Mouse (Mus musculus) embryonic facial prominence, embryonic 12.5 days (tissue): ENCODE measurements around the gene Gm11567. TPM values are rescaled to one million over a fixed set of nuclear protein-coding genes. Genes with fewer than 3 reads are reported as not detected.

ENCODE experiments used
- polyA plus RNA-seq: library from polyadenylated mRNA; unstranded; fragments of >200 nt; fragmentation: Nextera tagmentation; extraction: Ambion mirVana; gene quantifications from 2 replicates; pipeline ENCODE4 v1.2.1, GENCODE M21; 2016

Gene Gm11567
- polyA plus RNA-seq, 1 experiment from 2014 or later: not detected

Other genes starting within 250 kb of the Gm11567 start
- not detected in 2 replicates for gene Krtap4-2, start 244.1 kb upstream of the Gm11567 start, polyA plus RNA-seq
- not detected in 2 replicates for gene Krtap4-7, start 235.1 kb upstream of the Gm11567 start, polyA plus RNA-seq
- gene Gm11555, start 229.0 kb upstream of the Gm11567 start, polyA plus RNA-seq: not detected in 2 replicates
- not detected in 2 replicates for gene Gm11563, start 220.2 kb upstream of the Gm11567 start, polyA plus RNA-seq
- not detected in 2 replicates for gene Krtap4-6, start 213.2 kb upstream of the Gm11567 start, polyA plus RNA-seq
- not detected in 2 replicates for gene Gm14190, start 188.4 kb upstream of the Gm11567 start, polyA plus RNA-seq
- not detected in 2 replicates for gene Gm14180, start 144.9 kb upstream of the Gm11567 start, polyA plus RNA-seq
- not detected in 2 replicates for gene Gm11595, start 106.3 kb upstream of the Gm11567 start, polyA plus RNA-seq
- gene Krtap4-8, start 98.5 kb upstream of the Gm11567 start, polyA plus RNA-seq: not detected in 2 replicates
- gene Krtap4-9, start 94.0 kb upstream of the Gm11567 start, polyA plus RNA-seq: not detected in 2 replicates
- not detected in 2 replicates for gene Gm11596, start 85.7 kb upstream of the Gm11567 start, polyA plus RNA-seq
- not detected in 2 replicates for gene Gm11569, start 80.3 kb upstream of the Gm11567 start, polyA plus RNA-seq
- gene Gm11554, start 74.7 kb upstream of the Gm11567 start, polyA plus RNA-seq: not detected in 2 replicates
- gene Krtap4-13, start 69.3 kb upstream of the Gm11567 start, polyA plus RNA-seq: not detected in 2 replicates
- gene Gm11564, start 63.5 kb upstream of the Gm11567 start, polyA plus RNA-seq: not detected in 2 replicates
- not detected in 2 replicates for gene 2300003K06Rik, start 41.1 kb upstream of the Gm11567 start, polyA plus RNA-seq
- gene Krtap4-16, start 27.6 kb upstream of the Gm11567 start, polyA plus RNA-seq: not detected in 2 replicates
- gene Gm11568, start 21.3 kb upstream of the Gm11567 start, polyA plus RNA-seq: not detected in 2 replicates
- gene Gm11559, start 14.7 kb upstream of the Gm11567 start, polyA plus RNA-seq: not detected in 2 replicates
- gene Krtap9-1, start 5.8 kb upstream of the Gm11567 start, polyA plus RNA-seq: not detected in 2 replicates
- not detected in 2 replicates for gene Krtap31-1, start 28.7 kb downstream of the Gm11567 start, polyA plus RNA-seq
- not detected in 2 replicates for gene Gm11565, start 35.6 kb downstream of the Gm11567 start, polyA plus RNA-seq
- gene Krtap31-2, start 57.1 kb downstream of the Gm11567 start, polyA plus RNA-seq: not detected in 2 replicates
- not detected in 2 replicates for gene Krtap9-5, start 69.3 kb downstream of the Gm11567 start, polyA plus RNA-seq
- not detected in 2 replicates for gene Krtap29-1, start 99.9 kb downstream of the Gm11567 start, polyA plus RNA-seq
- gene Krtap16-1, start 107.4 kb downstream of the Gm11567 start, polyA plus RNA-seq: not detected in 2 replicates
- 0.29 TPM in 1 of 2 replicates, not detected in the other for gene Krtap17-1, start 114.8 kb downstream of the Gm11567 start, polyA plus RNA-seq
- gene Krt33a, start 137.0 kb downstream of the Gm11567 start, polyA plus RNA-seq: 0.15 TPM in 1 of 2 replicates, not detected in the other
- 0.23 and 0.40 TPM in 2 replicates for gene Krt33b, start 150.7 kb downstream of the Gm11567 start, polyA plus RNA-seq
- gene Krt34, start 162.4 kb downstream of the Gm11567 start, polyA plus RNA-seq: not detected in 2 replicates
- not detected in 2 replicates for gene Krt31, start 171.4 kb downstream of the Gm11567 start, polyA plus RNA-seq
- not detected in 2 replicates for gene Krt32, start 209.0 kb downstream of the Gm11567 start, polyA plus RNA-seq
- not detected in 2 replicates for gene Krt35, start 217.1 kb downstream of the Gm11567 start, polyA plus RNA-seq
- gene Krt36, start 226.4 kb downstream of the Gm11567 start, polyA plus RNA-seq: 0.09 TPM in 1 of 2 replicates, not detected in the other
- gene Krt13, start 242.4 kb downstream of the Gm11567 start, polyA plus RNA-seq: not detected in 2 replicates